Mouse (Mus musculus): ENCODE measurements around the gene Ccdc194. TPM values are rescaled to one million over a fixed set of nuclear protein-coding genes. Genes with fewer than 3 reads are reported as not detected.
A peak's percentile ranks its signal among the peaks of the same experiment; 100 is the strongest.

Gene Ccdc194
- total and polyA plus RNA-seq, 2 experiments from 2014 or later: 0.27 TPM; not detected in 1

DNA sequence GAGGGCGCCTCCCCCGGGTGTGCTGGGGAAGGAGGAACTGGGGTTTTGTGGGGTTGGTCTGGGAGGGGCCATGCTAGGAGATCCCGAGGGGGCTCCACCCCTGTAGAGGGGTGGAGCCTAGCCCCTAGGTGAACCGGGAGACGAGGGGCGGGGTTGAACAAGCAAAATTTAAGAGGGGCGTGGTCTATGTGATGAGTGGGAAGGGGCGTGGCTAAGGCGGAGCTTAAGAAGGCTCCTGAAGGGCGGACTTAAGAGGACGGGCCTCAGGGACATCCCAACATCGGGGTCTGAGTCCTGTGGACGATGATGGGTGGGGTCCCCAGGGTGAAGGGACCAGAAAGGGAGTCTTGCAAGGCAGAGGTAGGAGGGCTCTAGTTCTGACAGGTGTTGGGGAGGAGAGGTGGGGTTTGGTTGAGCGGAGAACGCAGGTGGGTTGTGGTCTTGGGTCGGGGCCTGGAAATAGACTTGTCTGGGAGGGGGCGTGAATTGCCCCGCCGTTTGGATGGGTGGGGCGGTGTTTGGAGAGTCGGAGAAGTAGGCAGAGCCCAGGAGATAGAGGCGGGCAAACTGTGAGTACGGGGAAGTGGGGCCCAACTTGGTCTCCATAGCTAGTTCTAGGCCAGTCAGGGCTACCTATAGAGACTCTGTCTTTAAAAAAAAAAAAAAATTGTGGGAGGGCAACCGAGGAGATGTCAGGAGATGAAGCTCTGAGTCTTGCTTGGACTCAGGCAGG, 33.6 kb upstream of the Ccdc194 start:
- Histone ChIP-seq H3K36me3 (ENCODE audit: insufficient read depth, low read length) (no peaks in the 10 kb centered on the region), H3K27ac (ENCODE audit: low read depth, low read length) (no peak overlapping the region), H3K27me3 (ENCODE audit: insufficient read depth, low read length) (peaks cover 70% of the 10 kb centered on the region), H3K4me1 (ENCODE audit: insufficient read depth, low read length) (peaks cover 8% of the 10 kb centered on the region; the same call in 1 of the 2 replicates), H3K9me3 (ENCODE audit: low read length) (no peaks in the 10 kb centered on the region), H3K4me2 (ENCODE audit: low read depth, low read length, poor library complexity, severe bottlenecking) (peak overlapping the region; percentile 23), H3K4me3 (ENCODE audit: low read depth, low read length) (peak overlapping the region; percentile 19; the same call in 1 of the 2 replicates), H3K9ac (replicated peaks; ENCODE audit: low read length, poor library complexity, severe bottlenecking) (no peak overlapping the region)
- no peak for TF ChIP-seq CTCF (IDR thresholded peaks at IDR 0.05)
- DNase-seq (ENCODE audit: low spot score): peak; percentile 35
- WGBS: 2% methylated on average over 24 of the region's 24 CpGs
- no peak for ATAC-seq (ENCODE audit: low FRiP score)

DNA sequence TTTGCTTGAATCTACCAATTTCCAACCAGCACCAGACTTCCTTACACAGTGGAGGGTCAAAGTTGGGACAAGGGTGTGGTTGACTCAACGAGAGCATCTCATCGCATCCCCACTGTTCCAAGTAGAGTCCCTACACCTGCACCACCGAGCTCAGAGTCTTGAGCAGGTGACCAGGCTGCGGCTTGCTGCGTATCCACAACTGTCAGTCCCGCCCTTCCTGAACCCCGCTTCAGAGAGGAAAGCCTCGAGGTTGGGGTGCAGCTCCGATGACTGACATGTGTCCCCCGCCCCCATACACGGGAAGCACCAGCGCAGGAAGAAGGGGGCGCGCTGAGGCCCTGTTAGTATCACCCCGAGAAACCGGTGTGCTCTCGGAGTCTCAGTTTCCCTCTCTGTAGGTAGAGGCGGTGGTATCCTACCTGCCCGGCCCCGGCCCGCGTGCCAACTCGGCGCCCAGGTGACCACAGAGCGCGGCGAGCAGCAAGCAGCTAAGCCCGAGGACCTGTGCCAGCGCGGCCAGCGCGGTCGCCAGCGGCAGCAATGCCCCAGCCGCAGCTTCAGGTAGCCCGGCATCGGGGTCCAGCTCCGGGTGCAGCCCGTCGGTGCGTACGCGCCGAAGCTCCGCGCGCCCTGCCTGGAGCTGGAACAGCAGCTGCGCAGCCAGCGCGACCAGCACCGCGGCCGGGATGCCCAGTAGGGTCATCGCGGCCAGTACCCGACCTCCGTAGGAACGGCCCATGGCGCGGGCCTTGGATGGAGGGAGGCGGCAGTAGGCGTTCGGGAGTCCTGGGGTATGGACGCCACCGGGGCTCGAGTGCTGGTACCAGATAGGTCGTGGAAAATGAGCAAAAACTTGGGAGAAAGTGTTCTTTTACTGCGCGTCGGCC, 32.8 kb upstream of the Ccdc194 start, which contains the start of gene Tmem221:
TSS of gene Tmem221 (minus strand) at position 801 of the 887 bp plus-strand sequence.
- no peak within 1 kb of the TSS for H3K27ac ChIP-seq (ENCODE audit: low read depth, low read length)
- peaks cover 8% of the 10 kb centered on the region; the same call in 1 of the 2 replicates for H3K4me1 ChIP-seq (ENCODE audit: insufficient read depth, low read length)
- no peaks in the 10 kb centered on the region for H3K9me3 ChIP-seq (ENCODE audit: low read length)
- peak within 1 kb of the TSS; percentile 19 for H3K4me3 ChIP-seq (ENCODE audit: low read depth, low read length)
- DNase-seq (ENCODE audit: low spot score) (no peak), ATAC-seq (ENCODE audit: low FRiP score) (peak; percentile 10; the same call in 1 of the 2 replicates)
- no peak within 1 kb of the TSS for H3K9ac ChIP-seq (replicated peaks; ENCODE audit: low read length, poor library complexity, severe bottlenecking)
- no peaks in the 10 kb centered on the region for H3K36me3 ChIP-seq (ENCODE audit: insufficient read depth, low read length)
- no peak for TF ChIP-seq CTCF (IDR thresholded peaks at IDR 0.05)
- peak within 1 kb of the TSS; percentile 23 for H3K4me2 ChIP-seq (ENCODE audit: low read depth, low read length, poor library complexity, severe bottlenecking)
- 5% methylated on average over 66 of the region's 70 CpGs for WGBS
- H3K27me3 ChIP-seq (ENCODE audit: insufficient read depth, low read length): peaks cover 70% of the 10 kb centered on the region

DNA sequence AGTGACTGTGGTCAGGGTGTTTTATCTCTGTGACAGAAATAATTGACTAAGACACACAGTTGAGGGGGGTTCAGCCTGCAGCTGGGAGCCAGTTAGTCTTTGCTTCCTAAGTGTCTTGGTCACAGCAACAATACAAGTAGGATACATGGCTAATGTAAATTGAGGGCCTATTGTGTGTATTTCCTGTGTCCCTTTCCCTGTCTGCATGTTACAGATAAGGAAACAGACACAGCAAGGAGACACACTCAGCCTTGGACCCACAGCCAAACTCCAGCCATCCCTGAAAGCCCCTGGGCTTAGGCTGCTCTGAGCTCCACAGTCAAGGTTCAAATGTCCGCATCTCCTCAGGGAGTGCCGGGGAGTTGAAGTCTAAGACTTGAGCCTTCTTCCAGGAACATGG, 29.1 kb upstream of the Ccdc194 start:
- Histone ChIP-seq H3K9ac (replicated peaks; ENCODE audit: low read length, poor library complexity, severe bottlenecking) (no peak overlapping the region), H3K4me3 (ENCODE audit: low read depth, low read length) (no peak overlapping the region), H3K9me3 (ENCODE audit: low read length) (no peaks in the 10 kb centered on the region), H3K27me3 (ENCODE audit: insufficient read depth, low read length) (peaks cover 42% of the 10 kb centered on the region), H3K4me1 (ENCODE audit: insufficient read depth, low read length) (peaks cover 8% of the 10 kb centered on the region; the same call in 1 of the 2 replicates), H3K27ac (ENCODE audit: low read depth, low read length) (no peak overlapping the region), H3K36me3 (ENCODE audit: insufficient read depth, low read length) (no peaks in the 10 kb centered on the region), H3K4me2 (ENCODE audit: low read depth, low read length, poor library complexity, severe bottlenecking) (no peak overlapping the region)
- 93% methylated on average over 2 of the region's 2 CpGs for WGBS
- TF ChIP-seq CTCF (IDR thresholded peaks at IDR 0.05): no peak
- no peak for ATAC-seq (ENCODE audit: low FRiP score)
- no peak for DNase-seq (ENCODE audit: low spot score)

DNA sequence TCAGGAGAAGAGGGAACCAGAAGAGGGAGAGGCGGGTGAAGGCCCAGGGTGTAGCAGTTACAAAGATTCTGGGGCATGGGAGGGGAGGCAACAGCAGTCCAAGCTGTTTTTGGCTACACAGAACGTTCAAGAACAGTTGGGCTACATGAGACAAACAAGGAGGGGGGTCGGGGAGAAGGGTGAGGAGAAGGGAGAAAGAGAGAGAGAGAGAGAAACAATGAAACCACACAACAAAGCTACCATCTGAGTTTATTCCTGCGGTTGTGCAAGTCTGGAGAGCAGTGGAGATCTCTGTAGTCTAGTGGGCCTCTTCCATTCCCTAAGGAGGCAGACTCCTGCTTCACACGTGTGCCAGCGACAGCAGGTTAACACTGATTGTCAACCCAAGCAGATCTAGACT, 28.5 kb upstream of the Ccdc194 start:
- H3K9ac ChIP-seq (replicated peaks; ENCODE audit: low read length, poor library complexity, severe bottlenecking): no peak overlapping the region
- H3K4me3 ChIP-seq (ENCODE audit: low read depth, low read length): no peak overlapping the region
- no peak overlapping the region for H3K27ac ChIP-seq (ENCODE audit: low read depth, low read length)
- no peak overlapping the region for H3K4me2 ChIP-seq (ENCODE audit: low read depth, low read length, poor library complexity, severe bottlenecking)
- DNase-seq (ENCODE audit: low spot score) (no peak), ATAC-seq (ENCODE audit: low FRiP score) (no peak)
- 66% methylated on average over 6 of the region's 6 CpGs for WGBS
- no peaks in the 10 kb centered on the region for H3K36me3 ChIP-seq (ENCODE audit: insufficient read depth, low read length)
- H3K9me3 ChIP-seq (ENCODE audit: low read length): no peaks in the 10 kb centered on the region
- no peak for TF ChIP-seq CTCF (IDR thresholded peaks at IDR 0.05)
- H3K27me3 ChIP-seq (ENCODE audit: insufficient read depth, low read length): peaks cover 35% of the 10 kb centered on the region
- peaks cover 5% of the 10 kb centered on the region; the same call in 1 of the 2 replicates for H3K4me1 ChIP-seq (ENCODE audit: insufficient read depth, low read length)

DNA sequence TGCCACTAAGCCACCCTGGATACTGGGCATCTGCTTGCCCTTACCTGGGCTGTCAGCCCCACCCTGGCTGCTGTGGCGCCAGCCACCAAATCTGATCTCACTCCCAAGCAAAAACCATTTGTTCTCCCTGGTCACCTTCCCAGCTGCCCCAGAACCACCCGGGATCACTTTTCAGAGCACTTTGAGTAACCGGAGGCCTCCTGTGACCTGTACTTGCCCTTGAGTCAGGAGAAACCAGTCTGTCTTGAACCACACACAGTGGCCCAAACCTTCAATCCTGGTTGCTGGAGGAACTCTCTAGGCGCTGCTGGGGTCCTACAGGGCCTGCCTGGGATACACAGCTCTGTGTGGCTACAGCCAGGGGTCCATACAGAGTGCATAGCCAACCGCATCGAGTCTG, 27.3 kb upstream of the Ccdc194 start:
- no peaks in the 10 kb centered on the region for H3K9me3 ChIP-seq (ENCODE audit: low read length)
- TF ChIP-seq CTCF (IDR thresholded peaks at IDR 0.05): no peak
- no peak for DNase-seq (ENCODE audit: low spot score)
- no peak for ATAC-seq (ENCODE audit: low FRiP score)
- WGBS: 76% methylated on average over 6 of the region's 6 CpGs
- H3K27ac ChIP-seq (ENCODE audit: low read depth, low read length): no peak overlapping the region
- no peak overlapping the region for H3K4me3 ChIP-seq (ENCODE audit: low read depth, low read length)
- no peak overlapping the region for H3K9ac ChIP-seq (replicated peaks; ENCODE audit: low read length, poor library complexity, severe bottlenecking)
- H3K36me3 ChIP-seq (ENCODE audit: insufficient read depth, low read length): peaks cover 9% of the 10 kb centered on the region
- peaks cover 23% of the 10 kb centered on the region for H3K27me3 ChIP-seq (ENCODE audit: insufficient read depth, low read length)
- no peaks in the 10 kb centered on the region for H3K4me1 ChIP-seq (ENCODE audit: insufficient read depth, low read length)
- no peak overlapping the region for H3K4me2 ChIP-seq (ENCODE audit: low read depth, low read length, poor library complexity, severe bottlenecking)

All from midbrain, postnatal 0 days (tissue).